Mouse (Mus musculus): ENCODE data around the gene Tas2r134.

The Tas2r134 gene

DNA sequence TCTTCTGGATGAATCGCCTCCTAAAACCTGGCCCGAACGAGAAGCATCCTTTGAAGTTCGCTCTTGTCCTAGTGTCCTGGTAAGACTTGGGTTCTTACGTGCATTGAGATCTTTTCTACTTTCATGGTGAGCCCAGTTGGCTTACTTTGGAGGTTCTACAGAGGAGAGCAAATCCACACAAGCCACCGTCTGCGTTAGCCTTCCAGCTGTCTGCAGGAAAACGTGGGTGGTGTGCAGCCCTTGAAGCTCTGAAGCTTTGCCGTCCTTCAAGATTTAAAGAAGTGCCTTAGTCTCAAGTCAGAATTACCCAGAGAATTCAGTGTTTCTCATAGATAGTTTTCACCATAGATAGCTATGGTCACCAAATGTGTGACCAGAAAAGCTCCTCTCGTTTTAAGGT lies 24.8 kb downstream of the Tas2r134 start:
- DNase-seq (ENCODE audit: low read depth, low spot score), result no peak

- DNase-seq (ENCODE audit: low read depth, low spot score), result no peak
Measured at GRCm38 (mm10) chr2:51657684-51658083, 30.4 kb downstream of the Tas2r134 start.

DNA sequence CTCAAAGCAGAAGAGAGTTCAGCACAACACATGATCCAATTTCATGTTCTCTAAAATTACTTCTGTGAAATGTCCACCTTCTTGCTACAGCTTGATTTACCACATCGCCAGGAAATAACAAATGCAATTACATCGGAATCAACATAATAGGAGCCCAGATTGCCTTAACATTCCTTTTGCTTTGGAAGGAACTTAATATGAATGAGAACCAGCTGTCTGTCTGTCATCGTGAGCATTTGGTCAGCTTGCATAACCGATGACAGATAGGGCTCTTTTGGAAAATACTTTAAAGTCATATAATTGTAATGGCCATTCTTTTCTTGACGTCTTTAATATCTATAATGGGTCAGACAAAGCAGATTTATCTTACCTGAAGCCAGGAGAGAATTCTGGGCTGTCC lies 31.0 kb downstream of the Tas2r134 start:
- DNase-seq (ENCODE audit: low read depth, low spot score), result no peak

GRCm38 (mm10) chr2:51674321-51674720 lies 47.0 kb downstream of the Tas2r134 start:
- peak; percentile 10 for DNase-seq (ENCODE audit: low read depth, low spot score)

Measured in 3T3-L1 (cell line).